Mouse (Mus musculus): ENCODE results near the gene Rpain. TPM values are rescaled to one million over a fixed set of nuclear protein-coding genes. Genes with fewer than 3 reads are reported as not detected.

The Rpain gene
- 64.7 and 69.7 TPM in 2 replicates for polyA plus RNA-seq (2014; fragmentation: Nextera tagmentation; extraction: Ambion mirVana)

GRCm38 (mm10) chr11:70969821-70970559, at the start of gene Rpain, which contains the start of gene Nup88:
TSS of gene Rpain (plus strand) at chr11:70970213.
TSS of gene Nup88 (minus strand) at chr11:70969973.
- TF ChIP-seq CTCF (IDR thresholded peaks at IDR 0.05; ENCODE audit: low read depth): no peak
- peaks cover 6% of the 10 kb centered on the region; the same call in 1 of the 2 replicates for H3K4me1 ChIP-seq (ENCODE audit: insufficient read depth)
- H3K4me3 ChIP-seq (ENCODE audit: low read depth, low read length): peak within 1 kb of the TSS; percentile 71
- ATAC-seq (ENCODE audit: insufficient read depth) (peak; percentile 99), DNase-seq (peak; percentile 97)
- no peaks in the 10 kb centered on the region for H3K9me3 ChIP-seq (ENCODE audit: low read depth, low read length)
- peak within 1 kb of the TSS; percentile 74 for H3K9ac ChIP-seq
- under 1% methylated on average over 43 of the region's 43 CpGs for WGBS
- H3K27ac ChIP-seq (ENCODE audit: low read depth): peak within 1 kb of the TSS; percentile 83
- no peaks in the 10 kb centered on the region for H3K27me3 ChIP-seq (ENCODE audit: insufficient read depth, low read length)
- H3K36me3 ChIP-seq (ENCODE audit: insufficient read depth): peaks cover 48% of the 10 kb centered on the region
- H3K4me2 ChIP-seq: peak within 1 kb of the TSS; percentile 85

GRCm38 (mm10) chr11:70931461-70931860, 38.6 kb upstream of the Rpain start:
- Histone ChIP-seq H3K36me3 (ENCODE audit: insufficient read depth) (peaks cover 46% of the 10 kb centered on the region), H3K27ac (ENCODE audit: low read depth) (no peak overlapping the region), H3K4me2 (no peak overlapping the region), H3K4me1 (ENCODE audit: insufficient read depth) (no peaks in the 10 kb centered on the region), H3K9ac (no peak overlapping the region), H3K27me3 (ENCODE audit: insufficient read depth, low read length) (no peaks in the 10 kb centered on the region), H3K4me3 (ENCODE audit: low read depth, low read length) (no peak overlapping the region), H3K9me3 (ENCODE audit: low read depth, low read length) (no peaks in the 10 kb centered on the region)
- no peak for TF ChIP-seq CTCF (IDR thresholded peaks at IDR 0.05; ENCODE audit: low read depth)
- WGBS: 79% methylated on average over 5 of the region's 5 CpGs
- ATAC-seq (ENCODE audit: insufficient read depth) (no peak), DNase-seq (no peak)

GRCm38 (mm10) chr11:70935316-70935715, 34.7 kb upstream of the Rpain start:
- TF ChIP-seq CTCF (IDR thresholded peaks at IDR 0.05; ENCODE audit: low read depth): peak; percentile 8; the same call in 1 of the 2 replicates
- H3K4me3 ChIP-seq (ENCODE audit: low read depth, low read length): no peak overlapping the region
- H3K36me3 ChIP-seq (ENCODE audit: insufficient read depth): peaks cover 62% of the 10 kb centered on the region

GRCm38 (mm10) chr11:70942596-70942995, 27.4 kb upstream of the Rpain start:
- no peak overlapping the region for H3K4me3 ChIP-seq (ENCODE audit: low read depth, low read length)
- H3K36me3 ChIP-seq (ENCODE audit: insufficient read depth): peaks cover 80% of the 10 kb centered on the region
- H3K27me3 ChIP-seq (ENCODE audit: insufficient read depth, low read length): no peaks in the 10 kb centered on the region
- no peak for TF ChIP-seq CTCF (IDR thresholded peaks at IDR 0.05; ENCODE audit: low read depth)
- WGBS: 84% methylated on average over 1 of the region's 1 CpGs
- no peaks in the 10 kb centered on the region for H3K4me1 ChIP-seq (ENCODE audit: insufficient read depth)
- DNase-seq: no peak
- no peak overlapping the region for H3K9ac ChIP-seq
- H3K27ac ChIP-seq (ENCODE audit: low read depth): no peak overlapping the region
- no peak for ATAC-seq (ENCODE audit: insufficient read depth)
- no peaks in the 10 kb centered on the region for H3K9me3 ChIP-seq (ENCODE audit: low read depth, low read length)
- H3K4me2 ChIP-seq: no peak overlapping the region

More at GRCm38 (mm10) chr11:70935316-70935715, 34.7 kb upstream of the Rpain start:
- Histone ChIP-seq H3K27me3 (ENCODE audit: insufficient read depth, low read length) (no peaks in the 10 kb centered on the region), H3K27ac (ENCODE audit: low read depth) (no peak overlapping the region), H3K9ac (no peak overlapping the region), H3K9me3 (ENCODE audit: low read depth, low read length) (no peaks in the 10 kb centered on the region), H3K4me2 (no peak overlapping the region), H3K4me1 (ENCODE audit: insufficient read depth) (no peaks in the 10 kb centered on the region)
- WGBS: 89% methylated on average over 7 of the region's 7 CpGs
- DNase-seq: no peak
- ATAC-seq (ENCODE audit: insufficient read depth): no peak

GRCm38 (mm10) chr11:70943651-70944050, 26.4 kb upstream of the Rpain start:
- WGBS: 91% methylated on average over 7 of the region's 7 CpGs
- no peak for TF ChIP-seq CTCF (IDR thresholded peaks at IDR 0.05; ENCODE audit: low read depth)
- Histone ChIP-seq H3K4me2 (no peak overlapping the region), H3K9me3 (ENCODE audit: low read depth, low read length) (no peaks in the 10 kb centered on the region), H3K9ac (no peak overlapping the region), H3K27me3 (ENCODE audit: insufficient read depth, low read length) (no peaks in the 10 kb centered on the region), H3K36me3 (ENCODE audit: insufficient read depth) (peaks cover 83% of the 10 kb centered on the region), H3K4me3 (ENCODE audit: low read depth, low read length) (no peak overlapping the region), H3K4me1 (ENCODE audit: insufficient read depth) (no peaks in the 10 kb centered on the region), H3K27ac (ENCODE audit: low read depth) (no peak overlapping the region)
- DNase-seq: no peak
- no peak for ATAC-seq (ENCODE audit: insufficient read depth)

- no peak overlapping the region for H3K4me3 ChIP-seq (ENCODE audit: low read depth, low read length)
- no peak overlapping the region for H3K4me2 ChIP-seq
- DNase-seq (no peak), ATAC-seq (ENCODE audit: insufficient read depth) (no peak)
- no peak overlapping the region for H3K27ac ChIP-seq (ENCODE audit: low read depth)
- no peak for TF ChIP-seq CTCF (IDR thresholded peaks at IDR 0.05; ENCODE audit: low read depth)
- H3K9ac ChIP-seq: no peak overlapping the region
- no peaks in the 10 kb centered on the region for H3K27me3 ChIP-seq (ENCODE audit: insufficient read depth, low read length)
- 87% methylated on average over 4 of the region's 4 CpGs for WGBS
- no peaks in the 10 kb centered on the region for H3K9me3 ChIP-seq (ENCODE audit: low read depth, low read length)
- H3K4me1 ChIP-seq (ENCODE audit: insufficient read depth): no peaks in the 10 kb centered on the region
- peaks cover 90% of the 10 kb centered on the region for H3K36me3 ChIP-seq (ENCODE audit: insufficient read depth)
Observed at GRCm38 (mm10) chr11:70944935-70945817, 24.8 kb upstream of the Rpain start.

- no peaks in the 10 kb centered on the region for H3K27me3 ChIP-seq (ENCODE audit: insufficient read depth, low read length)
- H3K4me1 ChIP-seq (ENCODE audit: insufficient read depth): no peaks in the 10 kb centered on the region
- H3K36me3 ChIP-seq (ENCODE audit: insufficient read depth): peaks cover 98% of the 10 kb centered on the region
- 89% methylated on average over 4 of the region's 4 CpGs for WGBS
- H3K9me3 ChIP-seq (ENCODE audit: low read depth, low read length): no peaks in the 10 kb centered on the region
- H3K9ac ChIP-seq: no peak overlapping the region
- ATAC-seq (ENCODE audit: insufficient read depth) (no peak), DNase-seq (no peak)
- no peak for TF ChIP-seq CTCF (IDR thresholded peaks at IDR 0.05; ENCODE audit: low read depth)
- no peak overlapping the region for H3K4me2 ChIP-seq
- no peak overlapping the region for H3K4me3 ChIP-seq (ENCODE audit: low read depth, low read length)
- H3K27ac ChIP-seq (ENCODE audit: low read depth): no peak overlapping the region
Observed at GRCm38 (mm10) chr11:70954711-70955110, 15.3 kb upstream of the Rpain start.
